Mouse (Mus musculus) thymus, adult 18-20 months (tissue): ENCODE data around the gene Opa1.

Experiments used
- DNase-seq, 2 experiments: peaks; one replicate each; pipeline ENCODE4 v3.0.0; 2022; ENCODE audit warnings: mixed read lengths in 2 of 2

Opa1 gene

DNA sequence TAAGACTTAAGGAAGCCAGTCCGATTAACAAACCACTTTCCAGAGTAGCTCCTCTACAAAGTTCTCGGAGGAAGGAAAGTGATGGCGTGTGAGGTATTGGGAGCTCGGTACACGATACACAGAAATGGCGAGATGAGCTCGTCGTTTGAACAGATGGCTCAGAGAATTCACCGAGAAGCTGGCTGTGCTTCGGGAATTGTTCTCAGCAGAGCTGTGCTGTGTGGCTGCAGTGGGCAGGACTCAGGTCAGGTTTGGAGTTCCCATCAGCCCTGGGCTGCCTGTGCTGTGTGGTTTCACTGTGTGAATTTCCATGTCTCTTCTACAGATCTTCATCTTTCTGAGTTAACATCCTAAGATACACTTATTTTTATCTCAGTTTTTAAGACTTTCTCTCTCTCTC is 77.8 kb downstream of the Opa1 start:
- no peak for DNase-seq

DNA sequence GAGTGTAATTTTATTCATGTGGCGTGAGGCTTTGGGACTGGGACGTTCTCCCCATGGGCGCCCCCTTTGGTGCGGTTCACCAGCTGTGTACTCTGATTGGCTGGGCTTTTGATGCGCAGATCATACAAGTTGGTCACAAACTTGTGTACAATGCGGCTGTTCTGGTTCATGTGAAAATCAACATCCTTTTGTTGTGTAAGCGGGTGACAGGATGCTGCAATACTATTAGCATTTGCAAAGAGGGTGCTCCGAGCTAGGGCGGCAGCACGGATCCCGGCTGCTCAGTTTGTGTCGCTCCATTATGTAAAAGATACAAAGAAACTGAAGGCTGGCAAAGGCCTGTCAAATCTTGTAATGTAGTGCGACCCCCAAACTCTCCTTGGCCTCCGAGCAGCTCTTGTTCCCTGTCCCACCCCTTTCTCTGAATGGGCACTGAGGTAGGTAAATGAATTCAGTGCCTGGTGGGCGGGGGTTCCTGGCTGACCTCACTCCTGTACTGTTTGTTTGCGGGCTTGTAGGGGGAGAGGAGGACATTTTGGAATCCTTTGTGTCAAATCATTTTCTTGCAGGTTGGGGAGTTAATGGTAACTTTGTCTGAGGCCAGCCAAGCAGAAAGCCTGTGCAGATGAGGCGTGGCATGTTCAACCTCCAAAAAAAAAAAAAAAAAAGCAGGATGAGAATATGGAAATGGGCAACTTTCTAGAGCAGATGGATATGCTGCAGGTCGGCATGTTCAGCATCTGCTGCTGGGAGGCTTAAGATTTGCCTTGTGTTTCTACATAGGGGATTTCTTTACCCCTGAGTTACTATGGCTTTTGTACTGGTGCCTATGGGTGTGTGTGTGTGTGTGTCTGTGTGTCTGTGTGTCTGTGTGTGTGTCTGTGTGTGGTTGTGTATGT is 78.8 kb downstream of the Opa1 start:
- no peak for DNase-seq

DNA sequence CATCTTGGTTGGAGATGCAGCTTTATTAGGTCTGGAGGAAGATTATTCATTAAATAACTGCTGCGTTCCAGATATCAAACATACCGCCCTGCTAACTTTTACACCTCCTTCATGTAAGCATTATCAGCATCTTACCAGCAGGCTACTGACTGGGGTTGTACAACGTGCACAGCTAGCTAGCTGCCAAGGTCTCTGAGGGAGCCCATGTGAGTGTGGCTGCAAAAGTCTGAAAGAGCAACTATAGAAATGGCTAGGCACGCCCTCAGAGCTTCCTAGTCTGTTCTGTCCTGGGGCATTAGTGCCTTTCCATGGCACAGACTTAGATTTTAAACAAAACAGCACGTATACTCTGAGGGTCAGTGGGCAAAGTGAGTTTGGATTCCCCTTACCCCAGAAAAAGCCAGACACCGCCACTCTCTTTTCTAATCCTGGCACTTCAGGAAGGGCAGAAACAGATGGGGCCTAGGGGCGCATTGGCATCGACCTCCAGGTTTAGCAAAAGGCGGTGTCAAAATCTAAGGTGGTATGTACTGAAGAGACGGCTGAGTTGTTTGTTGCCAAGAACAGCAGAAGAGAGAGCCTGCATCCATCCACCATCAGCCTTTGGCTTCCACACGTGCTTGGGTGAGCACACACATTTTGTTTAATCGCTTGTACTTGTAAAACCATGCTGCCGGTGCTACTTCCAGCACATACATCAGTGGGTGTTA is 80.1 kb downstream of the Opa1 start:
- DNase-seq = no peak

GRCm38 (mm10) chr16:29663042-29663758 is 84.1 kb downstream of the Opa1 start:
- DNase-seq = no peak

DNA sequence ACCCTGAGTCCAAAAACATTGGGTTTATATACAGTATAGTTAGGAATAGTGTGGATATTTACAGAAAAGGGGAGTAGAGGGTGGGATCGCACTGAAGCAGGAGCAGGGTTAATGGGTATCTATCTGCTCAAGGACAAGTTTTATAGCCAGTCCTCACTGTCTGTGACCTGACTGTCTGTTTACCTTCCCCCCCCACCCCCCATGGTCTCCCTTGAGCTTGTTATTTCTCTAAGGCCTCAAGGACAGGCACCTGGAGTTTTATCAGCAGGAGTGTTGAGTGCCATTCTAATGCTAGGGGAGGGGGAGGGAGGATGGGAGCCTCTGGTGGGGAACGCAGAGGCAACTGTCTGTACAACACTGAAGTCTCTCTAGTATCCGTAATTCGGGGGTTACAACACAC is 85.3 kb downstream of the Opa1 start:
- DNase-seq = no peak

- DNase-seq = no peak
Observed at GRCm38 (mm10) chr16:29666991-29667701, 88.0 kb downstream of the Opa1 start.

DNA sequence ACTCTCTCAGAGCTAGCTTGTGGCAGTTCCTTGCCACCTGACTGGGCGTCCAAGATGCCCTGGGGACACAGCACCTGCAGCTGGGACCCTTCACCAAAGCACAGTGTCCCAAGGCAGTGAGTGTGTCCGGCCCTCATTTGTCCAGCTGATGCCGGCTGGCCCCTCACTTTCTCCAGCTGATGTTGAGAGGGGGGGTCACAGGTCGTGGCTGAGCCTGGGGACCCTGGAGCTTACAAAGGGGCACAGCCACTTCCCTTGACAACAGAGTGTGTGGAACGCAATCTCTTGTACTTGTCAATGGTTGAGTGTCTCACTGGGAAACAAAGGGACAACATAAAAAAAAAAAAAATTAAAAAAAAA is 88.5 kb downstream of the Opa1 start:
- no peak for DNase-seq

DNA sequence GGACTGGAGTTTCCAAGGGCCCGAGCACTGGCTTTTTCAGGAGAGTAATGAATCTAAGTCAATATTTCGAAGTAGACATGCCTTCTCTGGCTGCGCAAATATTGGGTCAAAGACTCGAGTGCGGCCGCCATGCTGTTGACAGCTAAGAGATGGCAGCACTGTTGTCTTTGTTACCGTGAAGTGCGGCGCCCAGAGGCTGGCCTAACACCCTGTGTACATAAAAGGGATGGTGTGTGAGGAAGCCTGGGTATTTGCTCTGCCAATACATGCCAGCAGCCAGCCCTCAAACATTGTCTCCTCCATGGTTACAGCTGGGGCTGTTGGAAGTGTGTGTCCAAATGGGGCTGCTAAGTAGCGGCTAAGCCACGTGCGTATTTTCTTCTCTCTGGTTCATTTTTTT is 89.3 kb downstream of the Opa1 start:
- no peak for DNase-seq

- no peak for DNase-seq
Observed at GRCm38 (mm10) chr16:29670806-29671205, 91.7 kb downstream of the Opa1 start.

DNA sequence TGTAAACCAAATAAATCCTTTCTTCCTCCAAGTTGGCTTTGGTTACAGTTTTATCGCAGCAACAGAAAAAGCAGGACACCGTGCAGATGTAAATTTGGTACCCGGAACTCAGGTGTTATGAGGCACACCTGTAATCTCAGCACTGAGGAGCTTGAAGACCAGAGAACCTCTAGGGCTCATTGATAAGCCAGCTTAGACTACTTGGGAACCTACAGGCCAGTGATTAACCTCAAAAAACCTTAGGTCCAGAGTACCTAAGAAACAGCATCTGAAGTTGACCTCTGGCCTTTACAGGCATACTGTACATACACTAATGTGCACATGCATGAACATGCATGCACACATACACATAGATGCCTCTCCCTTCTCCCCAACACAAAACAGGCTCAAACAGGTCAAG is 94.1 kb downstream of the Opa1 start:
- no peak for DNase-seq

GRCm38 (mm10) chr16:29679607-29680006 is 100.5 kb downstream of the Opa1 start:
- DNase-seq = no peak

- DNase-seq = no peak
Observed at GRCm38 (mm10) chr16:29680548-29681175, 101.5 kb downstream of the Opa1 start.

DNA sequence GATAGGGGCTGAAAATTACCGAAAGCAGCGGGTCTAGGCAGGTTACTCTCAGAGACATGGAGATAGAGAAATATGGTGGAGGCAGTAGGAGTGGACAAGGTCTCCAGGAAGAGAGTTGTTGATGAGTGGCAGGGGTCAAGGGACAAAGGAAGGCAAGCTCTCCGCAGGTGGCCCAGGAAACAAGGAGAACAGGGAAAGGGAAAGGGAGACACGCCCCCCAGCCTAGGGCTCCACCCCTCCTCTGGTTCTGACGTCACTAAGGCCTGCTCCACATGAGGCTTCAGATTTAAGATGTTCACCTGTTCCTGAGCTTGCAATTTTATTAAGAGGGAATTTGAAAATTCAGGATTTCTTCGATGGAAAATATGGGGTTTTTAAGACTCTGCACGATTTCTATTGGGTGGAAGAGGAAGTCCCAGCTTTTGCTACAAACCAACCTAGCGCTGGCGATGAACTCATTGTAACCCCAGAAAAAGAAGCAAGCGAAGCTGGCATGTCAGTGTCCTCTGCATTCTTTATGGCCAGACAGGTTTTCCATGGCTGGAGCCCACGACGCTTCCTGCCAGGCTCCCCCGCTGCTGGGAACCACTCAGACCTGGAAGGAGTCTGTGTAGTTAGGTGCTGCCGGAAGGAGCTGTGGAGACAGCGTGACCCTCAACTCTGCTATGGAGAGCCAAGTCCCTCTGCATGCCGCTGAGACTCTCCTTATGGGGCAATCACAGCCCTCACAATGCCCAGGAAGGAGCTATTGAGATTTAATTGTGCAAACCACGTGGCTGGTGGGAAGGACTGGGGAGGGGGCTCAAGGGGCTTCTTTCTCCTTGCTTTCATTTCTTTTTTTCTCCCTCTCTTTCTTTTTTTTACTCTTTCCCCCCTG is 103.7 kb downstream of the Opa1 start:
- no peak for DNase-seq

GRCm38 (mm10) chr16:29683563-29683962 is 104.4 kb downstream of the Opa1 start:
- no peak for DNase-seq

GRCm38 (mm10) chr16:29684111-29684510 is 105.0 kb downstream of the Opa1 start:
- DNase-seq = no peak

- DNase-seq = no peak
Observed at GRCm38 (mm10) chr16:29684641-29685040, 105.5 kb downstream of the Opa1 start.

DNA sequence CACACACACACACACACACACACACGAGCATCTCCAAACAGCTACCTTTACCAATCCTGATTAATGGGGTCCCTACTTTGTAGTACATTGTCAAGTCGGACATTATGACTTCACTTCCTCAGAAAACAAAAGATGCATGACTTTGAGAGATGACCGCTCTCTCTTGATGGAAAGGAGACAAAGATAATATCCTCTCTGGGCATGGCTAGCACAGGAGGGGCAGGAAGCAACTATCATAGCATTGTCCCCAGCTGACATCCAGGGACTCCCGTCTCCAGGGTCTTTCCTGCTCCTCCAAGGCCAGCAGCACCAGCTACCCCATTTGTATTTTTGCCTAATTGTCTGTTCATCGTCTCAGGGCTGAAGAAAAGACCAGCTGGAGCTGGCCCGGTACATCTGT is 107.0 kb downstream of the Opa1 start:
- DNase-seq = no peak

GRCm38 (mm10) chr16:29687987-29688885 is 109.1 kb downstream of the Opa1 start:
- no peak for DNase-seq

GRCm38 (mm10) chr16:29689187-29689819 is 110.2 kb downstream of the Opa1 start:
- DNase-seq = no peak
